Mouse (Mus musculus) heart, postnatal 14 days (tissue): Measurements from ENCODE around the gene Ercc6l2. TPM values are rescaled to one million over a fixed set of nuclear protein-coding genes. Genes with fewer than 3 reads are reported as not detected.
A peak's percentile ranks its signal among the peaks of the same experiment; 100 is the strongest.
"Not testable (repeated sequence)": the region's sequence is repeated elsewhere in the genome, so short reads cannot be mapped to it uniquely, and the experiment has no call there.

Experiments
- DNase-seq, 2 experiments: peaks; one replicate each; pipeline ENCODE4 v3.0.0; 2021 to 2022
- intact Hi-C: fragments of 180-260 bp; cut with DNase I; formaldehyde crosslinking; loops from one replicate; pipeline ENCODE4 v1.15.1; 2025
- total RNA-seq, 2 experiments: library from RNA; stranded (reverse); gene quantifications; 2 replicates each; pipeline ENCODE4 v1.2.3; 2021

The Ercc6l2 gene
- total RNA-seq, 2 experiments from 2014 or later, result 10.4 to 10.9 TPM

GRCm38 (mm10) chr13:63924036-63924435 lies 109.0 kb downstream of the Ercc6l2 start:
- intact Hi-C loops, result loop anchor here (10.0 kb wide), 1 partner anchor 229 kb away; no protein-coding TSS in a partner anchor

GRCm38 (mm10) chr13:63927326-63927725 lies 112.3 kb downstream of the Ercc6l2 start:
- intact Hi-C loops, result loop anchor here (10.0 kb wide), 1 partner anchor 233 kb away; no protein-coding TSS in a partner anchor
- DNase-seq, result no peak

More at GRCm38 (mm10) chr13:63924036-63924435, 109.0 kb downstream of the Ercc6l2 start:
- not testable (repeated sequence) for DNase-seq

GRCm38 (mm10) chr13:63929351-63929750 lies 114.3 kb downstream of the Ercc6l2 start:
- intact Hi-C loops, result loop anchor here (10.0 kb wide), 1 partner anchor 235 kb away; no protein-coding TSS in a partner anchor
- DNase-seq, result peak in 1 of 2 experiments; percentile 17

GRCm38 (mm10) chr13:63929917-63930515 lies 115.0 kb downstream of the Ercc6l2 start:
- intact Hi-C loops, result loop anchor here (10.0 kb wide), 1 partner anchor 235 kb away; no protein-coding TSS in a partner anchor
- no peak for DNase-seq

GRCm38 (mm10) chr13:63930525-63930924 lies 115.5 kb downstream of the Ercc6l2 start:
- intact Hi-C loops, result no loop called here
- no peak for DNase-seq

- intact Hi-C loops, result no loop called here
- no peak for DNase-seq
These were observed 121.3 kb downstream of the Ercc6l2 start for GRCm38 (mm10) chr13:63936369-63936768.

- DNase-seq, result no peak
- intact Hi-C loops, result loop anchor here (5.0 kb wide), 1 partner anchor 47 kb away; no protein-coding TSS in a partner anchor
These were observed 125.2 kb downstream of the Ercc6l2 start for GRCm38 (mm10) chr13:63940257-63940656.

- intact Hi-C loops, result loop anchor here (5.0 kb wide), 1 partner anchor 46 kb away; no protein-coding TSS in a partner anchor
- DNase-seq, result no peak
These were observed 126.1 kb downstream of the Ercc6l2 start for GRCm38 (mm10) chr13:63941170-63941569.

GRCm38 (mm10) chr13:63943605-63944004 lies 128.6 kb downstream of the Ercc6l2 start:
- intact Hi-C loops, result loop anchor here (5.0 kb wide), 1 partner anchor 44 kb away; no protein-coding TSS in a partner anchor
- no peak for DNase-seq

GRCm38 (mm10) chr13:63944344-63945021 lies 129.4 kb downstream of the Ercc6l2 start:
- intact Hi-C loops, result loop anchor here (5.0 kb wide), 1 partner anchor 43 kb away; no protein-coding TSS in a partner anchor
- DNase-seq, result no peak

Other genes starting within 250 kb of the Ercc6l2 start
- 10 to 100 TPM; 12.0 to 16.1 TPM for gene Ptch1, start 241.6 kb upstream of the Ercc6l2 start, total RNA-seq